Mouse (Mus musculus) thymus, adult 2 months (tissue): ENCODE results near the gene Slc11a2.

ENCODE experiments used
- CTCF ChIP-seq: fragments of 200-500 bp; IDR thresholded peaks from 2 replicates; pipeline ENCODE4 v1.5.1; 2012; ENCODE audit warnings: mild to moderate bottlenecking, control low read depth, low read length, moderate library complexity, borderline replicate concordance; ENCODE audit not compliant: control insufficient read depth, poor library complexity, insufficient read depth; ENCODE audit errors: extremely low read depth
- POLR2A ChIP-seq: fragments of 200-500 bp; IDR thresholded peaks from 2 replicates; pipeline ENCODE4 v1.6.1; 2012; ENCODE audit warnings: mild to moderate bottlenecking, low read length, control low read depth, moderate library complexity; ENCODE audit not compliant: control insufficient read depth, poor library complexity, insufficient read depth; ENCODE audit errors: extremely low read depth

- TF ChIP-seq POLR2A: no peak
- TF ChIP-seq CTCF: no peak
Observed at GRCm38 (mm10) chr15:100415684-100416083, 9.2 kb downstream of the Slc11a2 start.
